Mouse (Mus musculus) midbrain, embryonic 14.5 days (tissue): ENCODE data around the gene Rapgef2. TPM values are rescaled to one million over a fixed set of nuclear protein-coding genes. Genes with fewer than 3 reads are reported as not detected.

Source experiments
- ATAC-seq: fragments of 200-750 bp; cut with Nextera tagmentation; 2 replicates; pipeline ENCODE4 v1.8.0; 2017; ENCODE audit warnings: moderate number of reproducible peaks, moderate library complexity; ENCODE audit not compliant: low FRiP score, low TSS enrichment
- DNase-seq: peaks from one replicate; pipeline ENCODE4 v3.0.0-alpha.2; 2015
- H3K27ac ChIP-seq: fragments of 300-500 bp; sonication (generic); replicated peaks from 2 replicates; pipeline ENCODE4 v1.5.1; 2014; ENCODE audit warnings: mild to moderate bottlenecking, low read depth, low read length, moderate library complexity
- H3K27me3 ChIP-seq: fragments of 300-500 bp; sonication (generic); 2 replicates; pipeline ENCODE4 v1.6.1; 2014; ENCODE audit warnings: low read length, control low read depth, mixed read lengths; ENCODE audit not compliant: control insufficient read depth, insufficient read depth
- H3K36me3 ChIP-seq: fragments of 300-500 bp; sonication (generic); 2 replicates; pipeline ENCODE4 v1.6.1; 2014; ENCODE audit warnings: low read length, control low read depth; ENCODE audit not compliant: control insufficient read depth, insufficient read depth
- H3K4me1 ChIP-seq: fragments of 300-500 bp; sonication (generic); 2 replicates; pipeline ENCODE4 v1.6.1; 2014; ENCODE audit warnings: mild to moderate bottlenecking, antibody characterized with exemption, low read length, control low read depth; ENCODE audit not compliant: control insufficient read depth, insufficient read depth
- H3K4me2 ChIP-seq: fragments of 300-500 bp; sonication (generic); 2 replicates; pipeline ENCODE4 v1.6.1; 2014; ENCODE audit warnings: mild to moderate bottlenecking, low read length, moderate library complexity
- H3K4me3 ChIP-seq: fragments of 300-500 bp; sonication (generic); replicated peaks from 2 replicates; pipeline ENCODE4 v1.5.1; 2014; ENCODE audit warnings: low read depth, low read length
- H3K9ac ChIP-seq: fragments of 300-500 bp; sonication (generic); replicated peaks from 2 replicates; pipeline ENCODE4 v1.6.1; 2014; ENCODE audit warnings: mild to moderate bottlenecking, low read length, moderate library complexity
- H3K9me3 ChIP-seq: fragments of 300-500 bp; sonication (generic); 2 replicates; pipeline ENCODE4 v1.6.1; 2016; ENCODE audit warnings: low read length, control low read depth, mixed read lengths; ENCODE audit not compliant: control insufficient read depth
- WGBS: fragments of 180-500 bp; shearing (Covaris S2); extraction: QIAGEN DNeasy Blood & Tissue Kit; methylation state at CpG from one replicate; pipeline ENCODE4 v1.1.7; 2014; 5-methylcytosine and 5-hydroxymethylcytosine counted together
- polyA plus RNA-seq: library from polyadenylated mRNA; unstranded; fragments of >200 nt; fragmentation: Nextera tagmentation; extraction: Ambion mirVana; gene quantifications from 2 replicates; pipeline ENCODE4 v1.2.1, GENCODE M21; 2014

The Rapgef2 gene
- polyA plus RNA-seq, 1 experiment from 2014 or later = 14.8 TPM

GRCm38 (mm10) chr3:79248659-79249235, 37.6 kb downstream of the Rapgef2 start:
- 90% methylated on average over 5 of the region's 5 CpGs for WGBS
- H3K4me1 ChIP-seq = peaks cover 11% of the 10 kb centered on the region; the same call in 1 of the 2 replicates
- no peak for ATAC-seq
- no peak overlapping the region for H3K9ac ChIP-seq
- no peaks in the 10 kb centered on the region for H3K36me3 ChIP-seq
- H3K9me3 ChIP-seq = peaks cover 2% of the 10 kb centered on the region; the same call in 1 of the 2 replicates
- no peak for DNase-seq
- no peak overlapping the region for H3K4me3 ChIP-seq
- H3K27ac ChIP-seq = no peak overlapping the region
- H3K4me2 ChIP-seq = no peak overlapping the region
- H3K27me3 ChIP-seq = no peaks in the 10 kb centered on the region

DNA sequence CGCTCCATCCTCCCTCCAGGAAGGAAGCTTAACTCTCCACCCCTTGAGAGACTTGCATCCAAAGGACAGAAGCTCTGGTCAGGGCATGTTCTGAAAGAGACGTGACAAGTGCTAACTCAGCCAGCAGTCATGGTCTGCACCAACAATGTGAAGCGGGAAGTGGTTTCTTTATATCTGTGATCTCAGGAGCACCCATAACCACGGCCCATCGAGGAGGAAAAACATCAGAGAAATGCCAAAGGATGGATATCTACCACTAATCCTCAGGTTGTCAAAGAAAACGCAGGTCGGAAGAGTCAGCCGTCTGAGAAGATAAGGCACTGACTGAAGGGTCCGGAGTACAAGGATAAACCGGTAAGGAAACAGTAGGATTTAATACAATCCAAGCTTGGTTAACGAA, 38.1 kb downstream of the Rapgef2 start:
- Histone ChIP-seq H3K4me2 (no peak overlapping the region), H3K4me1 (peaks cover 11% of the 10 kb centered on the region; the same call in 1 of the 2 replicates), H3K4me3 (no peak overlapping the region), H3K27me3 (no peaks in the 10 kb centered on the region), H3K9ac (no peak overlapping the region), H3K27ac (no peak overlapping the region), H3K36me3 (no peaks in the 10 kb centered on the region), H3K9me3 (peaks cover 2% of the 10 kb centered on the region; the same call in 1 of the 2 replicates)
- no peak for ATAC-seq
- DNase-seq = no peak
- WGBS = 81% methylated on average over 11 of the region's 11 CpGs

GRCm38 (mm10) chr3:79244347-79244746, 42.0 kb downstream of the Rapgef2 start:
- Histone ChIP-seq H3K9ac (no peak overlapping the region), H3K9me3 (no peaks in the 10 kb centered on the region), H3K36me3 (no peaks in the 10 kb centered on the region), H3K4me2 (no peak overlapping the region), H3K27ac (no peak overlapping the region), H3K4me1 (peaks cover 11% of the 10 kb centered on the region; the same call in 1 of the 2 replicates), H3K27me3 (no peaks in the 10 kb centered on the region), H3K4me3 (no peak overlapping the region)
- no peak for ATAC-seq
- WGBS = 87% methylated on average over 9 of the region's 9 CpGs
- DNase-seq = no peak

- H3K4me3 ChIP-seq = no peak overlapping the region
- no peak for DNase-seq
- H3K9ac ChIP-seq = no peak overlapping the region
- H3K4me2 ChIP-seq = no peak overlapping the region
- WGBS = 78% methylated on average over 12 of the region's 12 CpGs
- ATAC-seq = no peak
- H3K27me3 ChIP-seq = no peaks in the 10 kb centered on the region
- no peaks in the 10 kb centered on the region for H3K36me3 ChIP-seq
- H3K27ac ChIP-seq = no peak overlapping the region
- H3K9me3 ChIP-seq = no peaks in the 10 kb centered on the region
- peaks cover 14% of the 10 kb centered on the region; the same call in 1 of the 2 replicates for H3K4me1 ChIP-seq
These were observed 43.2 kb downstream of the Rapgef2 start for GRCm38 (mm10) chr3:79242922-79243705.

DNA sequence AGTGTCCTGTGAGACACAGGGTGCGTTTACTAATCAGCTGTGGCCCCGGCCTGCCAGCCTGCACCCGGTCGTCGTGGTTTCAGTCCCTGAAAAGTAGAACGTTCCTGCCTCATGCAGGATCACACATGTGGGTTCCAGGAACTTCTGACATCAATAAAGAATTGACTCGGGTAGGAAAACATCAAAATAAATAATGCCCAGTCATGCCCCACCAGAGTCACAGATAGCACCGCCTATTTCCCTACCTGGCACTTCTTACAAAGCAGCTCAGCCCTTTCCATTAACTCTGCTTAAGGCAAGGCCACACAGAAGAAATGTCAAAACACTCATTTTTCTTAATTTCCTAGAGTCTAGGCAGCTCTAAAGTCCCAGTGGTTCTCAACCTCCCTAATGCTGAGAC, 44.0 kb downstream of the Rapgef2 start:
- Histone ChIP-seq H3K36me3 (no peaks in the 10 kb centered on the region), H3K9ac (no peak overlapping the region), H3K27me3 (no peaks in the 10 kb centered on the region), H3K27ac (no peak overlapping the region), H3K4me1 (peaks cover 12% of the 10 kb centered on the region; the same call in 1 of the 2 replicates), H3K4me2 (no peak overlapping the region), H3K9me3 (no peaks in the 10 kb centered on the region), H3K4me3 (no peak overlapping the region)
- no peak for ATAC-seq
- 79% methylated on average over 8 of the region's 8 CpGs for WGBS
- no peak for DNase-seq

GRCm38 (mm10) chr3:79239066-79239462, 47.3 kb downstream of the Rapgef2 start:
- Histone ChIP-seq H3K4me1 (0 out of 2 replicates have a peak, but pooled peaks cover 3% of the 10 kb centered on the region), H3K4me2 (no peak overlapping the region), H3K9me3 (no peaks in the 10 kb centered on the region), H3K9ac (no peak overlapping the region), H3K36me3 (no peaks in the 10 kb centered on the region), H3K4me3 (no peak overlapping the region), H3K27ac (no peak overlapping the region), H3K27me3 (no peaks in the 10 kb centered on the region)
- ATAC-seq = no peak
- DNase-seq = no peak
- WGBS = 92% methylated on average over 6 of the region's 6 CpGs

DNA sequence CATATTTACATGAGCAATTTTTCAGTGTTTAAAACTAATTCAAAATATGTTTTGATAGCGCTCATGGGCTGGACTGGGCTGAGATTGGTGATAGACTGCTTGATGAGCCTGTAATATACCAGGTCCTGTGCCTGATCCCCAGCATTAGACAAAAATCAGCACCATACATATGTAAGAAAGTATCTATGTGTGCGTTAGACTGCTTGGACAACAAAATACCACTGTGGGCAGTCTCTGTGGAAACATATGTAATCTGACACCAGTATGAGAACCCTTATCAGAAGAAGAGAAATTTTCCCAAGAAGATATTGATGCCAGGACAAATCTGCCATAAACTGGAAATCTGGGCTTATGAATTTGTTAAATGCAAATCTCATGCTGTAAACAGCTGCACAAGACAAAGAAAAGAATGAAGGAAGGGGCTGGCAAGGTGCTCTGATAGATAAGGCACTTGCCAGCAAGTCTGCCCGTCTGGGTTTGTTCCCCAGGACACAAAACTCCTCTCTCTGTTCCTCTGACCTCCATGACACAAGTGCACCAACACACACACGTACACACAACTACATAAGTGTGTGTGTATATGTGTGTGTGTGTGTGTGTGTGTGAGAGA, 47.8 kb downstream of the Rapgef2 start:
- ATAC-seq = no peak
- H3K4me1 ChIP-seq = 0 out of 2 replicates have a peak, but pooled peaks cover 3% of the 10 kb centered on the region

GRCm38 (mm10) chr3:79237619-79238342, 48.5 kb downstream of the Rapgef2 start:
- H3K4me2 ChIP-seq = no peak overlapping the region
- 90% methylated on average over 9 of the region's 9 CpGs for WGBS
- H3K4me1 ChIP-seq = 0 out of 2 replicates have a peak, but pooled peaks cover 3% of the 10 kb centered on the region
- ATAC-seq (no peak), DNase-seq (no peak)
- H3K27me3 ChIP-seq = no peaks in the 10 kb centered on the region
- H3K27ac ChIP-seq = no peak overlapping the region
- no peaks in the 10 kb centered on the region for H3K36me3 ChIP-seq
- no peaks in the 10 kb centered on the region for H3K9me3 ChIP-seq
- H3K4me3 ChIP-seq = no peak overlapping the region
- H3K9ac ChIP-seq = no peak overlapping the region

More for the DNA sequence above, 47.8 kb downstream of the Rapgef2 start:
- no peak overlapping the region for H3K27ac ChIP-seq
- H3K4me3 ChIP-seq = no peak overlapping the region
- 87% methylated on average over 4 of the region's 4 CpGs for WGBS
- H3K36me3 ChIP-seq = no peaks in the 10 kb centered on the region
- H3K9ac ChIP-seq = no peak overlapping the region
- H3K9me3 ChIP-seq = no peaks in the 10 kb centered on the region
- no peak for DNase-seq
- no peak overlapping the region for H3K4me2 ChIP-seq
- no peaks in the 10 kb centered on the region for H3K27me3 ChIP-seq
